Mouse (Mus musculus) liver, adult 2 months (tissue): ENCODE measurements around the gene 9230104L09Rik.

Experiments
- CTCF ChIP-seq: fragments of 200-500 bp; IDR thresholded peaks from 2 replicates; pipeline ENCODE4 v1.5.1; 2011; ENCODE audit warnings: low read depth, low read length, control low read depth
- POLR2A ChIP-seq: fragments of 200-500 bp; IDR thresholded peaks from 2 replicates; pipeline ENCODE4 v1.6.1; 2011; ENCODE audit warnings: low read length, control low read depth; ENCODE audit not compliant: insufficient read depth; ENCODE audit errors: extremely low read depth

DNA sequence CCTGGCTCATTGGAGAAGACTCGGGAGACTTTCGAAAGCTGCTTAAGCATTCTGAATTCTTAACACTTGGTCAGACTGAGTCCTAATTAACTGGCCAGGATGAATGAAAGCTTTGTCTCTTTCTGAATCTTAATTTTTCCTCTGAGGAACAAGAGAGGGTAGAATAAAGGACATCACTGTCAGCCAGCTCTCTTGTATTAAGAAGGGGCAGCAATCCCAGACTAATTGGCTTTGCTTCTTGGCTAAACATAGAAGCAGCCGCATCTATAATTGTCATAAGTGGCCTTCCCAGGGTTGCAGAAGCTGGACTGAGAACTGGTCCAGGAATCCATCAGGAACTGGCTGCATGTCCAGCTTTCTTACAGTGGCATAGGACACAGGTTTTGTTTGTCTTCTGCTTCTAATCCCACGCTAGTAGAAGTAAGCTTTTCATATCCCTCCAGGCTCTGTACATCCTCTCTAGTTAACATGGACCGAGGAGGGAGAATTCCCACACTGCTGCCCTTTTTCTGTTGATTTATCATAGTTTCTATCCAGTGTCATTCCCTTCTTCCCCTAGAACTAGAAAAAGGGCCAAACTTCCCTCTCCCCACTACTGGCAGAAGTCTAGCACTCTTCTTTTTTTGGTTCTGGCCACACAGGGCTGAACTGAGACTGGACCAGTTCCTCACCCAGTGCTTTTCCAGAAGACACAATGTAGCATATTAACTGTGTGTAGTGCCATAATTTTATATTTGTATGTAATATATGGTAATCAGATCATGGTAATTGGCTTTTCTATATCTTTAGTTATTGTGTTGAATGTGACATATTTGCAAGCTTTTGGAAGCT lies 25.4 kb upstream of the 9230104L09Rik start:
- TF ChIP-seq CTCF: no peak
- TF ChIP-seq POLR2A: no peak
